Mouse (Mus musculus): Measurements from ENCODE around the gene Auts2.

Gene Auts2

DNA sequence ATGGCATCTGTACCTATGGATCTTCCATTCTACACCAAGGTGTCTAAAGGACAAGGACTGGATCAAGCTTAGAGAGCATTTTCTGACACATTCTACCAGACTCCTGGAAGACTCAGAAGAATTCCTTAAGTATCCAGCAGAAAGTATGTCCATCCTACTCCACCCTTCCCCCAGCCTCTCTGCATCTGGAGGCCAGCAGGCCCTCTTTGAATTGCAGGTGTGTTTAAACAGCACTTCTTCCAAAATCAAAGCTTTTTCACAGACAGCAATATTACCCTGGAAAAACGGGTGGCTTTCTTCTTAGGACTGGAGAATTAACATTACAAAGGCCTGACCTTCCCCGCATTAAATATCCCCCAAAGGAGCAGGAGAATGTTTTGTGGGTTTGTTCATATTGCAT lies 598.4 kb downstream of the Auts2 start:
- no peaks in the 10 kb centered on the region for H3K27me3 ChIP-seq (ENCODE audit: control insufficient read depth, insufficient read depth, low read length, poor library complexity, severe bottlenecking)
- DNase-seq (ENCODE audit: low read depth, low spot score) = no peak
- no peaks in the 10 kb centered on the region for H3K36me3 ChIP-seq (ENCODE audit: control insufficient read depth, insufficient read depth, low read length, poor library complexity, severe bottlenecking)

DNA sequence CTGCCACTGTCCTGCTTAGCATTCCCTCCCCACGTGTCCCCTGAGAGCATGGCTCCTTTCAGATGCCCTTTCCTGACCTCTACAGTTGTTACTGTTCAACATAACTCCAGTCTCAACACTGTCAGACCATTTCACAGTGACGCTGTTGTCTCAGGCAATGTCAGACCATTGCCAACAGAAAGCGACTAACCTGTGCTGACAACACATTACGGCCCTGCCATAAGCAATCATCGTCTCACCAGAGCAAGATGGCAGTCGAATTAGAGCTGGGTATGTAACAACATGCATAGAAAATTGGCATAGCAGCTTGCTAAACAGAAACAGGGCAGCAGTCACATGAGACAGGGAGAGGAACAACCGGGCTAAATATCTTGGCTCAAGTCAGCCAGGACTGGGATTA lies 614.4 kb downstream of the Auts2 start:
- DNase-seq (ENCODE audit: low read depth, low spot score) = no peak
- H3K27me3 ChIP-seq (ENCODE audit: control insufficient read depth, insufficient read depth, low read length, poor library complexity, severe bottlenecking) = no peaks in the 10 kb centered on the region
- H3K36me3 ChIP-seq (ENCODE audit: control insufficient read depth, insufficient read depth, low read length, poor library complexity, severe bottlenecking) = no peaks in the 10 kb centered on the region

DNA sequence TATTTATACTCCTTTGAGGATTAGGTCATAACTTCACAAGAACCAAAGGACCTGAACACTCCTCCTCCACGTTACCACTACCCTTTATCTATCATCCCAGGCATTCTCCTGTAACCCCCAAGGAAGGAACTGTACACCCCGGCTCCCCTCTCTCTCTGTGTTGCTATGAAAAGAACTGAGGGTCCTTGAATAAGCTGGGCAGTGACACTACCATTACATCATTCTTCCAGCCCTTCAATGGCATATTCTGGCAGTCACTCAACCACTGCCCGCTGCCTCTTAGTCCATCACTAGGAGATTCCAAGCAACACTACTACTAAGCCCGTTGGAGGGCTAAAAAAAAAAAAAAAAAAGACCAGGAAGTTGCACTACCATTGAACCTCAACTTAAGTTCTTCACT lies 620.4 kb downstream of the Auts2 start:
- Histone ChIP-seq H3K36me3 (ENCODE audit: control insufficient read depth, insufficient read depth, low read length, poor library complexity, severe bottlenecking) (no peaks in the 10 kb centered on the region), H3K27me3 (ENCODE audit: control insufficient read depth, insufficient read depth, low read length, poor library complexity, severe bottlenecking) (no peaks in the 10 kb centered on the region)
- no peak for DNase-seq (ENCODE audit: low read depth, low spot score)

DNA sequence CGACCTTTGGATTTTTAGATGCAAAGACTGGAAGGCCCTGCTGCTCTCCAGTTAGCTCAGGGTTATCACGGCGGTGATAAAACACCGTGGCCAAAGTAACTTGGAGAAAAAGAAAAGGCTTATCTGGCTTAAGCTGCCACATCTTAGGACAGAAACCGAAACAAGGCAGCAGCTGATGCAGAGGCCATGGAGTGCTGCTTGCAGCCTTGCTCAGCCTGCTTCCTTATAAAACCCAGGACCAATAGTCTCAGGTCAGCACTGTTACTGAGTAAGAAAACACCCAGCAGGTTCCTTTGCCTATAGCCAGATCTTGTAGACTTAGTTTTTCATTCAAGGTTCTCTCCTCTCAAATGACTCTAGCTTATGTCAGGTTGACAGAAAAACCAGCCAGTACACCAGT lies 621.0 kb downstream of the Auts2 start:
- no peaks in the 10 kb centered on the region for H3K27me3 ChIP-seq (ENCODE audit: control insufficient read depth, insufficient read depth, low read length, poor library complexity, severe bottlenecking)
- DNase-seq (ENCODE audit: low read depth, low spot score) = no peak
- no peaks in the 10 kb centered on the region for H3K36me3 ChIP-seq (ENCODE audit: control insufficient read depth, insufficient read depth, low read length, poor library complexity, severe bottlenecking)

DNA sequence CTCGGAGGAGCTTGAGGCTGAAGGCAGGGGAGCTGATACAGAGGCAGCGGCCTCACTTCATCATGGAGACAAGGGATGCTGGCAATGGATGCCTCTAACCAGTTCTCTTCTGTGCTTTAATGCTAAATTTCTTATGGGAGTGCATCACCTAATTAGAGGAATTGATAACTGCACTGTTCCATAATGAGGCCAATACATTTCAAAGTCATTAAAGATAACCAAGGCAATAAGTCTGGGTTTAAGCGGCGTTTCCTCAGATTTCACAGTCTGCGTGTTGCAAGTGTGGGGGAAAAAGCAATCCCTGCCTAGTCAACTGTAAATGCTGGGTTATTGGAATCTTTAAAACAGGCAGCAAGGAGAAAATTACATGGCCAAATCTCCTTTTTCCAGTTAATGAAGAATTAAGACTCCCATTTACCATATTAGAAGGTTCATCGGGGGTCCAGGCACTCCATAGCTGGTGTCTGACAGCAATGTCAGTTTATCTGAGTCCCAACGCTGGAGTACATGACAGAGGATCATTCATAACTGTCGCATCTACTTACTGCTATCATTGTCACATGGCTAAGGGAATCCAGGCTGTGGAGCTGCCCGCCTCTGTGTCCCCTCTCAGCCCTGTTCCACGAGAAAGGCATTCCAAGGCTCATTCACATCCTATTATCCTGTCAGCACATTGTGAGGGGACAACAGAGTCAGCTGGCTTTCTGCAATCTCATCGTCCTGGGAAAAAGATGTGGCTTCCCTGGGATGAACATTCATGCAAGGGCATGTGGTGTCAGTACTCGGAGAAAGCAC lies 623.0 kb downstream of the Auts2 start:
- H3K27me3 ChIP-seq (ENCODE audit: control insufficient read depth, insufficient read depth, low read length, poor library complexity, severe bottlenecking) = no peaks in the 10 kb centered on the region
- H3K36me3 ChIP-seq (ENCODE audit: control insufficient read depth, insufficient read depth, low read length, poor library complexity, severe bottlenecking) = no peaks in the 10 kb centered on the region
- no peak for DNase-seq (ENCODE audit: low read depth, low spot score)

DNA sequence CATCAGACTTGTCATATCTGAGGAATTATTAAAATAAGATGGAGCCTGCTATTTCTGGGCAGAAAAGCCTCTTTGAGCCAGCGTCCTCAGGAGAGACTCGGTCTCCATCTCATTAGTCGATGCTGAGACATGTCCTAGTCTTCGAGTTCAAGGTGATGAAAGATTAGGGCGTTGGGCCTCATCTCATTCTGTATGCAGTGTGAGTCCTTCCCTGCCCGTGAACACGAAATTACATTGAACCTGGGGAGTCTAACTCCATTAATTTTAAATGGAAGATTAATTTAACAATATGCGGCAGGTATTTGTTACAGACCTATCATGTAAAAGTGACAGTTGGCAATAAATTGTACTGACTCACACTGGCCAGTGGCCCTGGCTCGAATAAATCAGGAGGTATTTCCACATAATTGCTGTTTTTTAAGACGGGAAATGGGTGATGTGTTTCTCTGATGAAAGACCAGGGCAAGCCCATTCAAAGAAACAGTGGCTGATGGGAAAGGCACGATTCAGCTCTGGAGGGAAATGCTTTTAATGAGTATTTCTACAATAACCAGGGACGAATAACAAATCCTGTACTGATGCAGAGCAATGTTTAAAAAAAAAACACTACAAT lies 626.2 kb downstream of the Auts2 start:
- Histone ChIP-seq H3K27me3 (ENCODE audit: control insufficient read depth, insufficient read depth, low read length, poor library complexity, severe bottlenecking) (no peaks in the 10 kb centered on the region), H3K36me3 (ENCODE audit: control insufficient read depth, insufficient read depth, low read length, poor library complexity, severe bottlenecking) (no peaks in the 10 kb centered on the region)
- DNase-seq (ENCODE audit: low read depth, low spot score) = no peak

DNA sequence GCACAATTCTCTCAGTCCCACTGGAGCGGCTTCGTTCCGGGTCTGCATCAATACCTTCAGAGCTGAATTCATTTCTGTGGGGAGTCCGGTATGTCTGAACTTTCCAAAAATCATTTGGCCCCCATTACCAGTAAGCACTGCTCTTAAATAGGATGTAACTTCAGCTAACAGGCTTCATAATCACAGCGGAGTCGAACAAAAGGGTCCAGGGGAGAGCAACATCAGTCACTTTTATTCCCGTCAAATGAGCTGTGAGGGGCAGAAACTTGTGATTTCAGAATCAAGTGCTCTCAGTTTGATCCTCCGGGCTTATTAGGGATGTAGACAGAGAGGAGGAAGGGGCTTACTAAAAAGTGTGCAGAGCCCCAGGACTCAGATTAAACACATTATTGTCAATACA lies 629.6 kb downstream of the Auts2 start:
- no peaks in the 10 kb centered on the region for H3K27me3 ChIP-seq (ENCODE audit: control insufficient read depth, insufficient read depth, low read length, poor library complexity, severe bottlenecking)
- DNase-seq (ENCODE audit: low read depth, low spot score) = no peak
- H3K36me3 ChIP-seq (ENCODE audit: control insufficient read depth, insufficient read depth, low read length, poor library complexity, severe bottlenecking) = no peaks in the 10 kb centered on the region

DNA sequence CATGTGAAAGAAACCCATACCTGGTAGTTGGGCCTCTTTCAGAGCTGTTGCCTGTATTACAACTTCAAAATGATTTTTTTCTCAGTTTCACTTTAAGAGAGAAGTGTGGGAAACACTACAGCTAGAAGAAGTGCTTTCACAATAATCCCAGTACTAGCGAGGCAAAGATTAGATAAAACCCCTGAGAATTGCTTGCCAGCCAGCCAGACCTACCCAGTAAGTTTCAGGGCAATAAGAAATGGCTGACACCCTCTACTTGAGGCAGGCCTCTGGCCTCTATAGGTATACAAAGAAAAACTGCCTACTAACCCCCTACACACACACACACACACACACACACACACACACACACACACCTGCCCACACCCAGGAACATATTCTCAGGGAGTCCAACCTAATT lies 630.2 kb downstream of the Auts2 start:
- Histone ChIP-seq H3K36me3 (ENCODE audit: control insufficient read depth, insufficient read depth, low read length, poor library complexity, severe bottlenecking) (no peaks in the 10 kb centered on the region), H3K27me3 (ENCODE audit: control insufficient read depth, insufficient read depth, low read length, poor library complexity, severe bottlenecking) (no peaks in the 10 kb centered on the region)
- DNase-seq (ENCODE audit: low read depth, low spot score) = no peak

DNA sequence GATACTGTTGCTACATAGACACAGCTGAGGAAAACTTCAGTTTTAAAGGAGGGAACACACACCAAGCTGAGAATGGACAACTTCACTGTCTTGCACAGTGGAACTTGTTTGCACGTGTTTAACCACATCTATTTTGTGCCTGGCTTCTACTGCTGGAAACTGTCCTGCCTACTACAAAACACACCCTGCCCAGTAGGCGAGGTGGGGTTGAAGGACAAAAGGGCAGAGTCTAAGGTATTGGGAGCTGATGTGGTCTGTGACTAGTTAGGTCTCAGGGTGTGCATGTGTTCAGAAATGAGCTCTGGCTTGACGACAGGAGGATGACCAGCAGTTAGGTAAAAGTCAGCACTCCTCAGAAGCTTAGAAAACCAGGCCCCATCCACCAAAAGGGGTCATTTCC lies 636.8 kb downstream of the Auts2 start:
- DNase-seq (ENCODE audit: low read depth, low spot score) = no peak
- Histone ChIP-seq H3K36me3 (ENCODE audit: control insufficient read depth, insufficient read depth, low read length, poor library complexity, severe bottlenecking) (no peaks in the 10 kb centered on the region), H3K27me3 (ENCODE audit: control insufficient read depth, insufficient read depth, low read length, poor library complexity, severe bottlenecking) (no peaks in the 10 kb centered on the region)

DNA sequence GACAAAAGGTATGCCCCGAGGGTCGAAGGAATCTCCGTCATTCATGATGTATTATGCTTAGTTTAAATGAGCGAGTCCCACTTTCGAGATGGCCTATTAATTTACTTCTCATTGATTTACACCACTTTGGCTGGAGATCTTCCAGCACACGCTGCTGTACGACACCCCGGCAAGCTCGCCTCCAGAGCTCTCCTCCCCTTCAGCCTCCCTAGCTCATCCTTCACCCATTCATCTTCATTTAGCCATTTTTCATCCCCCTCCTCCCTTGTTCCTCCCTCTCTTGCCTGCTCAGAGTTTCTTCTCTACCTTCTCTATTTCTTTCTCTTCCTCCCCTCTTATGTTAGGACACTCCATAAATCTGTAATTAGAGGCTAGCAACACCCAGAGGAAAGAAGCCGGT lies 638.7 kb downstream of the Auts2 start:
- Histone ChIP-seq H3K36me3 (ENCODE audit: control insufficient read depth, insufficient read depth, low read length, poor library complexity, severe bottlenecking) (no peaks in the 10 kb centered on the region), H3K27me3 (ENCODE audit: control insufficient read depth, insufficient read depth, low read length, poor library complexity, severe bottlenecking) (no peaks in the 10 kb centered on the region)
- DNase-seq (ENCODE audit: low read depth, low spot score) = no peak

DNA sequence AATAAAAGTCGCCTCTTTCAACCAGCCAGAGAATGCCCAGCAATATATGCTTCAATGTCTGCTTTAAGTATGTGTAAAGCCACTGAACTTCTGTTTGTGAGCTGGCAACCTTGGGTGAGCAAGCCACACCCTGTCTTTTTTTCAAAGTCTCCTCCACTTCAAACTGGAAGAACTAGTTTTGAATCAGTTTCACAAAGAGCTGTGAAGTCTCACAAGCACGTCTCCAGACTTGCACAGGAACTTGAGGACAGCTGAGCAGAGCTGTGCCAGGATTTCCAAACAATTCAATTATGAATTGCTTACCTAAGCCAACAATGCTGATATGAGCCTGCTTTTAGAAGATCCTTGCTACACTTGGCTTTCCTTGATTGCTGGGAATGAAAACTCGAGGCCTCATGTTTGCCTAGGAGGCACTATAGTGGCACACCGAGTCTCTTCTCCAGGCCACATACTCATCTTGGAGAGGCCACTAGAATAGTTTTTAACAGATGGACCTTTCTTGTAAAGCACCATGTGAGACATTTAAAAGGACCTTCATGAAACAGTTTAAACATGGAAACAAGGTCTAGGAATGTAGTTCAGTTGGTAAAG lies 645.0 kb downstream of the Auts2 start:
- H3K27me3 ChIP-seq (ENCODE audit: control insufficient read depth, insufficient read depth, low read length, poor library complexity, severe bottlenecking) = no peaks in the 10 kb centered on the region
- H3K36me3 ChIP-seq (ENCODE audit: control insufficient read depth, insufficient read depth, low read length, poor library complexity, severe bottlenecking) = no peaks in the 10 kb centered on the region
- DNase-seq (ENCODE audit: low read depth, low spot score) = no peak

DNA sequence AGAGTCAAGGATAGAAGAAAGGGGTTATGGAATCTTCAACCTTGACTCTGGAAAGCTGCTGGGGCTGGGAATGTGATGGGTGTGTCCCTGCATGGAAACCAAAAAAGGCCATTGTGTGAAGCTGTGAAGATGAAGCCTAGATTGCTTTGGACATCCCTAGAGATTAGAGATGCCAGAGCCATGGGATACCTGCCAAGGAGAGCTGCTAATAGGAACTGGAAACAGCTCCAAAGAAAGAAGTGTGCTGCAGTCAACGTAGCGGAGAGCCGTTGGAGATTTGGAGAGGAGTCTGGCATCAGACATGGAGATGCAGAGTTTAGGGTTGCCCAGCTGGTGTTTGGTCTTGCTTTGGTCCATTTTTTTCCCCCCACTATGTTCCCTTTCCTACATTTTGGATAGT lies 656.5 kb downstream of the Auts2 start:
- no peaks in the 10 kb centered on the region for H3K36me3 ChIP-seq (ENCODE audit: control insufficient read depth, insufficient read depth, low read length, poor library complexity, severe bottlenecking)
- H3K27me3 ChIP-seq (ENCODE audit: control insufficient read depth, insufficient read depth, low read length, poor library complexity, severe bottlenecking) = no peaks in the 10 kb centered on the region
- DNase-seq (ENCODE audit: low read depth, low spot score) = no peak

DNA sequence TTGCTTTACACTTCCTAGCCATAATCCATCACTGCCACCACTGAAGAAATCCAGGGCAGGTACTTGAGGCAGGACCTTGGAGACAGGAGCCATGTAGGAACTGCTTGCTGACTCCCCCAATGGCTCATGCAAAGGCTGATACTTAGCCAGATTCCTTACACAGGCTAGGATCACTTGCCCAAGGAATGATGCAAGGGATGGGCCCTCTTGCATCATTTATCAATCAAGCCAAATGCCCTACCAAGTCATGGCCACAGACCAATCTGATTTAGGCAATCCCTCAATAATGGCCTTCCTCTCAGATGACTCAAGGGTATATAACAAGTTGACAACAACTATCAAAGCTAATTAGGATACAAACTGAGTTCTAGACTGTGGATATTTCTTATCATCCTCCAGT lies 666.6 kb downstream of the Auts2 start:
- H3K27me3 ChIP-seq (ENCODE audit: control insufficient read depth, insufficient read depth, low read length, poor library complexity, severe bottlenecking) = no peaks in the 10 kb centered on the region
- no peaks in the 10 kb centered on the region for H3K36me3 ChIP-seq (ENCODE audit: control insufficient read depth, insufficient read depth, low read length, poor library complexity, severe bottlenecking)
- no peak for DNase-seq (ENCODE audit: low read depth, low spot score)

DNA sequence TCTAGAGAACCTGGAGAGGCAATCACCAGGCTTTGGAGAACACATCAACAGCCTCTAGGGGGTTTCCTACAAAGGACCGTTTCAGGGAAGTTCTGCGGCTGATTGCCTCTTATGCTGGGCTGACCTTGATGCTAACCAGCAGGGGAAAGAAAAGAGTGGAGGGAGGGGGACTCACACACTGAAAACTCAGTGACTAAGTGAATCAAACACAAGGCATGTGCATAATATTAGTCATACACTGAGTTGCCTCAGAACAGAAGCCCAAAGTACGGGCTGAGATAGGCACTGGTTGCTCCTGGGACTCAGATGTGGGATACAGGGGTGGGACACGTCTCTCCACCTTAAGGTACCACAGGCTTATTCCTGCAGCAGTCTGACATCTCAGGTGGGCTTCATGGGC lies 667.2 kb downstream of the Auts2 start:
- no peaks in the 10 kb centered on the region for H3K27me3 ChIP-seq (ENCODE audit: control insufficient read depth, insufficient read depth, low read length, poor library complexity, severe bottlenecking)
- DNase-seq (ENCODE audit: low read depth, low spot score) = no peak
- H3K36me3 ChIP-seq (ENCODE audit: control insufficient read depth, insufficient read depth, low read length, poor library complexity, severe bottlenecking) = no peaks in the 10 kb centered on the region

DNA sequence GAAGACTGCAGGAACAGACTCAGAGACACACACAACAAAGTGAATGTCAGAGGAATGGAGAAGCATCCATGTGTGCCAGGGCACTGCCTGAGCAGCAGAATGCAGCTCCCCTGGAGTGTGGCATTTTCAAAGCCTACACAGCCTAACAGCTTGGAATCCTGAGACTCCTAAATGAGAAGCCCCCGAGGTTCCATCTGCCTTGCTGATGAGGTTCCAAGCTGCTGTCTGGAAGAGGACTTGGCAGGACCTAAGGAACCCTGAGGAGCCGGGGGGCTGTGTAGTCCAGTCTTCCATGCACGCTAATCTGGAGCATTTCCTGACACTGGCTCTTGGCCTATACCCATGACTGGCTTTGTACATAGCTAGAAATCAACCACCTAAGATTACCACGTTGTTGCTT lies 670.0 kb downstream of the Auts2 start:
- H3K36me3 ChIP-seq (ENCODE audit: control insufficient read depth, insufficient read depth, low read length, poor library complexity, severe bottlenecking) = no peaks in the 10 kb centered on the region
- no peak for DNase-seq (ENCODE audit: low read depth, low spot score)

More for the DNA sequence above, 670.0 kb downstream of the Auts2 start:
- H3K27me3 ChIP-seq (ENCODE audit: control insufficient read depth, insufficient read depth, low read length, poor library complexity, severe bottlenecking) = no peaks in the 10 kb centered on the region
